Mouse (Mus musculus): Measurements from ENCODE around the gene Faim. TPM values are rescaled to one million over a fixed set of nuclear protein-coding genes. Genes with fewer than 3 reads are reported as not detected.
A peak's percentile ranks its signal among the peaks of the same experiment; 100 is the strongest.

The Faim gene
- total RNA-seq, 2 experiments from 2014 or later, result 3.3 to 4.2 TPM

DNA sequence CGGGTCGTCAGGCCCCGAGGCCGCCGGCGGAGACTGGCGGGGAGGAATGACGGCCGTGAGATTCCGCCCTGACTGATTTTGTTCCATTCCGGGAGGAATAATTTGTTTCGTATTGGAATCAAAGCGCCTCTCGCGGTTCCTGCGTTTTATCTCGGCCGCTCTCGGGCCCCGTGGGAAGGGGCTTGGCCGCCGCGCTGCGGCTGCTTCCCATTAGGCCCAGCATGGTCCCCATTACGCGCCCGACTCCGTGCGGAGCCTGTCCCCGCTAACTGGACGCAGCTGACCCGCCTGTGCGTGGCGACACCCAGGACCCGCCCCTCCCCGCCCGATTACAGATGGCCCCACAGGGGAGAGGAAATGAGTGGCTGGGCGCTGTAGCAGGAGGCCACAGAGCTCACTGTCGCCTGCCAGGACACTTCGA, 13.1 kb upstream of the Faim start:
- ATAC-seq (replicated peaks; ENCODE audit: low FRiP score, poor library complexity, severe bottlenecking), result no peak

- ATAC-seq (replicated peaks; ENCODE audit: low FRiP score, poor library complexity, severe bottlenecking), result no peak
Measured at GRCm38 (mm10) chr9:98973561-98973960, 12.6 kb upstream of the Faim start.

DNA sequence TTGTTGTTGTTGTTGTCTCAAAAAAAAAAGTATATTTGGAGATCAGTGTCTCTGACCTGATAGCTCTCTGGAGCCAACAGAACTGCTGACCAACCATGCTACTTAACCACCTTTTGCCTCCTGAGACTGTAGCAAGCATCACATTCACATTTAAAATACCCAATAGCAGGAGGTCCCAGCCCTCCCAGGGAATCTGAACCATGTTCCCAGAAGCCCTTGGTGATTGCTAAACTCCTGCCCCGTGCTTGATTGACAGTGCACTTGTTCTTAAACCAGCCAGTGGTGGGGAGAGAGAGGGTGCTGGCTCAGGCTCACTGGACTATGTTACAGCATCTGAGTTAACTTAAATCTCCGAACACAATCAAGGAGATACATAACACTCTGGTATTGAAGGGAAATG, 11.3 kb upstream of the Faim start:
- ATAC-seq (replicated peaks; ENCODE audit: low FRiP score, poor library complexity, severe bottlenecking), result no peak

GRCm38 (mm10) chr9:98976081-98976480, 10.1 kb upstream of the Faim start:
- no peak for ATAC-seq (replicated peaks; ENCODE audit: low FRiP score, poor library complexity, severe bottlenecking)

DNA sequence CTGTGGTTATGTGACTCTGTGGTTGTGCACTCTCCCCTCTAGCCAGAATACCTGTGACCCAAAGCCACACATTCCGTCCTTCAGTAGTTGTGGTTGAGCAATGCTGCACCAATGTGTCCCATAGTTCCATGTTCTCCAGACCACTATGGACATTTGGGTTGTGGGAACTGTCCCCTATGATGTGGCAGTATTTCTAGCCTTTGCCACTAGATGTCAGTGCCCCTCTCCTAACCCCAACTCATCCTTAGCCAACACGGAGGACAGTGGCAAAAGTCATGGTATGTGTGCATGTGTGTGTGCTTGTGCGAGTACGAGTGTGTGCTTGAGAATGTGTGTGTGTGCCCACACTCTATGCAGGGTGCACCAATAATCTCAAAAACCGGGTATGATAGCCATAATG, 9.7 kb upstream of the Faim start:
- no peak for ATAC-seq (replicated peaks; ENCODE audit: low FRiP score, poor library complexity, severe bottlenecking)

DNA sequence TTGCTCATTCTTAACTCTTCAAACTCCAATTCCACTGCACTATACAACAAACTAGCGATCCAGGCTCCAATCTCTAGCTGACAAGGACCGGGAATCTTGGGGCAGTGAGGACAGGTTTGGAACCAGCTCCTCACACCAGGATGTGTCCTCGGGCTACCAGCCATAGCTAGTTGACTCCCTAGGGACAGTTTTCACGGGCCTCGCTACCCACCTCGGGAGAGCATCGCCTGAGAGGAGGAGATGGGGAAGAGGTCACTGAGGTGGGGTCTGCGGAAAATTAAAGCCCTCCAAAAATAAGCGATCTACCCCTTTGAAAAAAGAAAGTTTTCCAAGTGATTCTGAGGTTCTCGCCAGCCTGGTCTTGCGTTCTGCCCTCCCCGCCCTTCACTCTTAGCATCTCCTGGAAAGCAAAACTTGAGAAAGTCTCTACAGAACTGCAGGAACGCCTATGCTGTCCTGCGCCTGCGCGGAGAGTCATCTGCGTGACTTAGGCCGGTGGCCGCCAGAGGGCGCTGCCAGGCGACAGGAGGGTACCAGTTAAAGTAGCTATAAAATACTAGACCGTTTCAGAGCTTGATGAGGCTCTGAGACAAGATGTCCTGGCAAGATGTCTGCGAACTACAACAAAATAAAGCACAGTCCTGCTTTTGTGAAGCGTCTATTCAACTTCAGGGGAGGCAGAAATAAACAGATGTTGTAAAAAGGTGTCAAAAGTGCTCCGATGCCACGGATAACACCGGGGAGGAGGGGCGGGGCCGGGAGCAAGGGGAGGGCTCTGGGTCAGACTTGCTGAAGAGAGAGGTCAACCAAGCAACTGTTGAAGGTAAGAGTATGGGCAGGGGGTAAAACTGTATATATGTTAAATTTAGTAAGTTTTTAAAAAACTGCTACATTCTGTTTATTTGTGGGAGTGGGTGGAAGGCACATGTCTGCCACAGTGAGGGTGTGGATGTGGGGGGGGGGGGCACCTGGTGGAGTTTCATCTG, 6.4 kb upstream of the Faim start:
- peak; percentile 68 for ATAC-seq (replicated peaks; ENCODE audit: low FRiP score, poor library complexity, severe bottlenecking)

DNA sequence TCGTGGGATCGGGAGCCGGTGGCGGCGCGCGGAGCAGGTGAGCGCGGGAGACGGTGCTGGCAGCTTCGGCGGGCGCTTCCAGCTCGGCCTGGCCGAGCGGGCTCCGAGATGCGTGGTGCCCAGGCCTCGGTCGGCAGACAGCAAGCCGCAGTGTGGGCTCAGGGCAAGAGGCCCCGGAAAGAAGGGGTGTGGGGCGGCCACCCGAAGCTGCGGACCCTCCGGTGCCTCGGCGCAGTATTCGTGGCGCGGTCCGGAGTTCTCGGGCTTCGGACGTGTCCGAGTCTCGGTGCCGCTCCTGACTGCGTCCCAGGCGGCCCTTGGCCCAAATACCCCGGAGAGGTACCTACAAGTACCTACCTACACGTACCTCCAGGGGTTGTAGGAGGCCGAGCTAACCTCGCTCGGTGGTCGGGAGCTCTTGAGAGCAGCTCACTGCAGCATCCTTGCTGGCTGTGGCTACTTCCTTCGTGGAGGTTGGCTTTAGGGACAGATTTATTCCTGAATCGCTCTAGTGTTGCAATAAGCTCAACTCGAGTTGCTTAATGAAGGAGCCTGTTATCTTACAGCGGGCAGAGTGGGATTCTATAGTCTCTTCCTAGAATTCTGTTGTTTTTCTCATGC, 413 bp downstream of the Faim start:
- no peak for ATAC-seq (replicated peaks; ENCODE audit: low FRiP score, poor library complexity, severe bottlenecking)

DNA sequence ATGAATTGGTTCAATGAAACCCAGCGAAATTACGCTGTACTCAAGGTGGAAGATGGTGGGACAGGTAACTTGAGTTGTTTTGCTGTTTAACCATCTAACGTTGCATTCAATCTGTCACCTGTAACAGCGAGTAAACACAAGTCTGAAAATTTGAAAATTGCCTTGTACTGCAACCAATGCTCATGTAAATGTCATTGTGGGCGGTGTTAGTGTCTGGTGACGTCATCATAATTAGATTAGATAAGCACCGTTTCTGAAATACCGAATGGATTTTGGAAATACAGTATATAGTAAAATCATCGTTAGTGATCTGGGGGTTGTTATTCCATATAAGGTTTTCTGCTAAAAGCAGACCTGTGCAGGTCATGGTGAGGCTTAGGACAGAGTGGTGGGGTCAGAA, 958 bp downstream of the Faim start:
- no peak for ATAC-seq (replicated peaks; ENCODE audit: low FRiP score, poor library complexity, severe bottlenecking)

- no peak for ATAC-seq (replicated peaks; ENCODE audit: low FRiP score, poor library complexity, severe bottlenecking)
Measured at GRCm38 (mm10) chr9:98994103-98994502, 7.9 kb downstream of the Faim start.

GRCm38 (mm10) chr9:98999881-99000339, 13.7 kb downstream of the Faim start:
- no peak for ATAC-seq (replicated peaks; ENCODE audit: low FRiP score, poor library complexity, severe bottlenecking)

- ATAC-seq (replicated peaks; ENCODE audit: low FRiP score, poor library complexity, severe bottlenecking), result no peak
Measured at GRCm38 (mm10) chr9:99001326-99001725, 15.2 kb downstream of the Faim start.

- ATAC-seq (replicated peaks; ENCODE audit: low FRiP score, poor library complexity, severe bottlenecking), result no peak
Measured at GRCm38 (mm10) chr9:99009069-99009897, 23.1 kb downstream of the Faim start.

GRCm38 (mm10) chr9:99009898-99010199, 23.7 kb downstream of the Faim start:
- no peak for ATAC-seq (replicated peaks; ENCODE audit: low FRiP score, poor library complexity, severe bottlenecking)

GRCm38 (mm10) chr9:99016301-99016700, 30.1 kb downstream of the Faim start:
- ATAC-seq (replicated peaks; ENCODE audit: low FRiP score, poor library complexity, severe bottlenecking), result no peak

DNA sequence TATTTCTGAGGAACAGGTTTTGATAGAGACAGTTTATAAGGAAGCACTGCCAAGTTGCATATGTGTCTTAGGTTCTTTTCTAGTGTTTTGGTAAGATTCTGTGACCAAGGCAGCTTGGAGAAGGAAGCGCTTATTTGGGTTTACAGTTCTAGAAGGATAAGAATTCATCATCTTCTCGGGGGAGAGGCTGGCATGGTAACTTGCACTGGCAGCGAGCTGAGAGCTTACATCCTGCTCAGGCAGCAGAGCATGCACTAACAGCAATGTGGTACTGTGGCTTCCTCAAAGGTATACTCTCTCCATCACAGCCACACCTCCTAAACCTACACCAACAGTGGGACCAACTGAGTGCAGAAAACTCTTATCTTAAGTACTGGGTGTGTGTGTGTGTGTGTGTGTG, 30.6 kb downstream of the Faim start:
- ATAC-seq (replicated peaks; ENCODE audit: low FRiP score, poor library complexity, severe bottlenecking), result no peak

GRCm38 (mm10) chr9:99017679-99018078, 31.5 kb downstream of the Faim start:
- ATAC-seq (replicated peaks; ENCODE audit: low FRiP score, poor library complexity, severe bottlenecking), result no peak

GRCm38 (mm10) chr9:99021166-99021565, 35.0 kb downstream of the Faim start:
- ATAC-seq (replicated peaks; ENCODE audit: low FRiP score, poor library complexity, severe bottlenecking), result no peak

GRCm38 (mm10) chr9:99021751-99022150, 35.6 kb downstream of the Faim start:
- no peak for ATAC-seq (replicated peaks; ENCODE audit: low FRiP score, poor library complexity, severe bottlenecking)

DNA sequence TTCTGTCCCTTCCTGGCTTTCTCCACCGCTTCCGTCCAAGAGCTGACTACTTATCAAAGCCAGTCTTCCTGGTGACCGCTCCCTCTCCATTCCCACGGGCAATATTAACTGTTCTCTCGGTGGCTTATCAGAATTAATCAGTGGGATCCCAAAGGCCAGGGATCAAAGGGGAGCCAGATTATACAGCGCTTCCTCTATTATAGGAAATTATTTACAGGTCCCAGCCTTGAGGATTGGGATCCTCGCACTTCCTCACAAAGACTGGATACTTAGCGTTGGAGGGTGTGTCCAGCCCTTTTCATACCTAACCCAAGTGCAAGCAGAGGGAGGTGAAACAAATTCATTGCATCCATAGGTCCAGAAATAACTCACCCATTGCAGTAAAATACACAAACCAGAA, 45.9 kb downstream of the Faim start:
- no peak for ATAC-seq (replicated peaks; ENCODE audit: low FRiP score, poor library complexity, severe bottlenecking)

DNA sequence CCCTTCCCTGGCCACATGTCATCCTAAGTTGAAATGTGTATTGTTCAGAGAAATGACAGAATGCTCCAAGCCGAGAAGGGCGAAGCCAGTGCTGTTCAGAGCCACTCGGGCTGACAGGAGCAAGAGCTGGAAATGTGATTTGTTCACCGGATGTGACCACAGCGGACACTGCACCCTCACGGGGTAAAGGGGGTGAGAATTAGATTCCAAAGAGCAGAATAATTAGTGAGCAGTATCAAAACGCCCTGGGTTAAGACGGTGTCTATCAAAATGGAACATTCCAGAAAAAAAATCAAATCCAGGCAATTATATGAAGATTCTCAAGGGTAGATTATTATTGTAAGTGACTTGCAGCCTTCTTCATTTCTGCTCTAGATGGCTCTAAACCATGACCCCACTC, 47.9 kb downstream of the Faim start:
- ATAC-seq (replicated peaks; ENCODE audit: low FRiP score, poor library complexity, severe bottlenecking), result no peak
